Mouse (Mus musculus): ENCODE data around the gene Tat.
"Not testable (repeated sequence)": the region's sequence is repeated elsewhere in the genome, so short reads cannot be mapped to it uniquely, and the experiment has no call there.

Gene Tat

GRCm38 (mm10) chr8:109983944-109984343 is 6.3 kb upstream of the Tat start:
- no peak for DNase-seq

- DNase-seq, result no peak
Observed at GRCm38 (mm10) chr8:109986384-109986783, 3.9 kb upstream of the Tat start.

GRCm38 (mm10) chr8:109987776-109988175 is 2.5 kb upstream of the Tat start:
- no peak for DNase-seq

GRCm38 (mm10) chr8:109989151-109989550 is 1.1 kb upstream of the Tat start:
- DNase-seq, result no peak

- no peak for DNase-seq
Observed at GRCm38 (mm10) chr8:109992166-109992565, 1.9 kb downstream of the Tat start.

- DNase-seq, result no peak
Observed at GRCm38 (mm10) chr8:109992951-109993350, 2.7 kb downstream of the Tat start.

- DNase-seq, result no peak
Observed at GRCm38 (mm10) chr8:109997381-109997780, 7.1 kb downstream of the Tat start.

GRCm38 (mm10) chr8:109998066-109998465 is 7.8 kb downstream of the Tat start:
- no peak for DNase-seq

GRCm38 (mm10) chr8:109999974-110000373 is 9.7 kb downstream of the Tat start:
- DNase-seq, result no peak

GRCm38 (mm10) chr8:110002953-110003352 is 12.7 kb downstream of the Tat start:
- DNase-seq, result no peak

GRCm38 (mm10) chr8:110004300-110004699 is 14.1 kb downstream of the Tat start:
- DNase-seq, result no peak

- DNase-seq, result no peak
Observed at GRCm38 (mm10) chr8:110006312-110007023, 16.2 kb downstream of the Tat start.

- no peak for DNase-seq
Observed at GRCm38 (mm10) chr8:110008228-110008994, 18.2 kb downstream of the Tat start.

- no peak for DNase-seq
Observed at GRCm38 (mm10) chr8:110008995-110009446, 18.8 kb downstream of the Tat start.

- DNase-seq, result peak; percentile 19
Observed at GRCm38 (mm10) chr8:110010868-110011267, 20.6 kb downstream of the Tat start.

- DNase-seq, result no peak
Observed at GRCm38 (mm10) chr8:110022081-110022480, 31.8 kb downstream of the Tat start.

- no peak for DNase-seq
Observed at GRCm38 (mm10) chr8:110022768-110023344, 32.6 kb downstream of the Tat start.

- DNase-seq, result not testable (repeated sequence)
Observed at GRCm38 (mm10) chr8:110033771-110034170, 43.5 kb downstream of the Tat start.

GRCm38 (mm10) chr8:110034331-110034730 is 44.1 kb downstream of the Tat start:
- no peak for DNase-seq

GRCm38 (mm10) chr8:110036156-110036555 is 45.9 kb downstream of the Tat start:
- no peak for DNase-seq

- DNase-seq, result no peak
Observed at GRCm38 (mm10) chr8:110039216-110039615, 49.0 kb downstream of the Tat start.

- no peak for DNase-seq
Observed at GRCm38 (mm10) chr8:110039659-110040058, 49.4 kb downstream of the Tat start, which contains the start of gene Chst4. Gene Chst4 (minus strand): TSS chr8:110039740.

- DNase-seq, result no peak
Observed at GRCm38 (mm10) chr8:110040509-110040908, 50.3 kb downstream of the Tat start.

Data from kidney, adult 11 months (tissue).